Mouse (Mus musculus): ENCODE measurements around the gene Cntn5.

GRCm38 (mm10) chr9:10873881-10874280 lies 30.7 kb downstream of the Cntn5 start:
- TF ChIP-seq CTCF (conservative IDR thresholded peaks at IDR 0.05; ENCODE audit: low read length) (no peak), POU5F1 (IDR thresholded peaks at IDR 0.05; ENCODE audit: borderline replicate concordance, low read length) (no peak)
